Mouse (Mus musculus) kidney, adult 2 months (tissue): ENCODE measurements around the gene Chmp5. TPM values are rescaled to one million over a fixed set of nuclear protein-coding genes. Genes with fewer than 3 reads are reported as not detected.
"Not testable (repeated sequence)": the region's sequence is repeated elsewhere in the genome, so short reads cannot be mapped to it uniquely, and the experiment has no call there.

ENCODE experiments used
- DNase-seq: peaks from one replicate; pipeline ENCODE4 v3.0.0; 2021
- H3K27ac ChIP-seq: fragments of 200-500 bp; 2 replicates; pipeline ENCODE4 v1.5.1; 2012; ENCODE audit warnings: low read depth, low read length, control low read depth, inconsistent platforms; ENCODE audit not compliant: insufficient read depth
- H3K27me3 ChIP-seq: fragments of 200-500 bp; replicated peaks from 2 replicates; pipeline ENCODE4 v1.6.1; 2012; ENCODE audit warnings: mild to moderate bottlenecking, moderate library complexity, low read length, inconsistent platforms; ENCODE audit not compliant: control insufficient read depth, insufficient read depth
- H3K36me3 ChIP-seq: fragments of 200-500 bp; 2 replicates; pipeline ENCODE4 v1.6.1; 2012; ENCODE audit warnings: mild to moderate bottlenecking, moderate library complexity, low read length, inconsistent platforms; ENCODE audit not compliant: control insufficient read depth, insufficient read depth
- H3K4me1 ChIP-seq: fragments of 200-500 bp; 2 replicates; pipeline ENCODE4 v1.6.1; 2011; ENCODE audit warnings: low read length; ENCODE audit not compliant: control insufficient read depth, insufficient read depth
- H3K4me3 ChIP-seq: fragments of 200-500 bp; 2 replicates; pipeline ENCODE4 v1.5.1; 2011; ENCODE audit warnings: mild to moderate bottlenecking, low read depth, low read length, control low read depth; ENCODE audit not compliant: insufficient read depth
- CTCF ChIP-seq: fragments of 200-500 bp; conservative IDR thresholded peaks from 2 replicates; pipeline ENCODE4 v1.5.1; 2011; ENCODE audit warnings: low read depth, mild to moderate bottlenecking, control low read depth, low read length, moderate library complexity, mixed read lengths; ENCODE audit not compliant: insufficient read depth, insufficient read length
- POLR2A ChIP-seq: fragments of 200-500 bp; IDR thresholded peaks from one replicate; pipeline ENCODE4 v1.6.1; 2011; ENCODE audit warnings: low read depth, low read length, control low read depth
- WGBS: fragments of 180-500 bp; shearing (Covaris S2); methylation state at CpG from one replicate; pipeline ENCODE4 v1.1.7; 2018; 5-methylcytosine and 5-hydroxymethylcytosine counted together
- polyA plus RNA-seq: library from polyadenylated mRNA; depleted of rRNA; stranded (reverse); fragments of >200 nt; gene quantifications from 2 replicates; pipeline ENCODE4 v1.2.3, GENCODE M21; 2012

Chmp5 gene
- polyA plus RNA-seq, 1 experiment, result 41.9 TPM

GRCm38 (mm10) chr4:40925568-40925967, 22.6 kb upstream of the Chmp5 start:
- H3K27me3 ChIP-seq, result no peaks in the 10 kb centered on the region
- no peak for TF ChIP-seq POLR2A
- TF ChIP-seq CTCF, result no peak
- no peak for DNase-seq
- H3K4me3 ChIP-seq, result no peak overlapping the region
- peaks cover 6% of the 10 kb centered on the region; the same call in 1 of the 2 replicates for H3K4me1 ChIP-seq
- H3K36me3 ChIP-seq, result no peaks in the 10 kb centered on the region
- WGBS, result 53% methylated on average over 3 of the region's 3 CpGs
- no peak overlapping the region for H3K27ac ChIP-seq

- 33% methylated on average over 7 of the region's 7 CpGs for WGBS
- no peaks in the 10 kb centered on the region for H3K27me3 ChIP-seq
- no peak overlapping the region for H3K4me3 ChIP-seq
- no peak for TF ChIP-seq POLR2A
- TF ChIP-seq CTCF, result no peak
- DNase-seq, result peak; percentile 34
- H3K4me1 ChIP-seq, result peaks cover 3% of the 10 kb centered on the region; the same call in 1 of the 2 replicates
- H3K27ac ChIP-seq, result no peak overlapping the region
- no peaks in the 10 kb centered on the region for H3K36me3 ChIP-seq
Measured at GRCm38 (mm10) chr4:40929046-40929445, 19.2 kb upstream of the Chmp5 start.

- WGBS, result 90% methylated on average over 5 of the region's 5 CpGs
- no peak for DNase-seq
- peaks cover 7% of the 10 kb centered on the region for H3K36me3 ChIP-seq
- no peak overlapping the region for H3K27ac ChIP-seq
- no peak for TF ChIP-seq POLR2A
- TF ChIP-seq CTCF, result no peak
- peaks cover 3% of the 10 kb centered on the region; the same call in 1 of the 2 replicates for H3K4me1 ChIP-seq
- no peak overlapping the region for H3K4me3 ChIP-seq
- no peaks in the 10 kb centered on the region for H3K27me3 ChIP-seq
Measured at GRCm38 (mm10) chr4:40933694-40934093, 14.5 kb upstream of the Chmp5 start.

- 94% methylated on average over 3 of the region's 3 CpGs for WGBS
- not testable (repeated sequence) for DNase-seq
Measured at GRCm38 (mm10) chr4:40934369-40934768, 13.8 kb upstream of the Chmp5 start.

GRCm38 (mm10) chr4:40936175-40936839, 11.9 kb upstream of the Chmp5 start:
- H3K4me3 ChIP-seq, result no peak overlapping the region
- H3K36me3 ChIP-seq, result peaks cover 7% of the 10 kb centered on the region
- no peak for TF ChIP-seq CTCF
- TF ChIP-seq POLR2A, result no peak
- no peak overlapping the region for H3K27ac ChIP-seq
- 67% methylated on average over 9 of the region's 9 CpGs for WGBS
- peak; percentile 49 for DNase-seq
- H3K27me3 ChIP-seq, result no peaks in the 10 kb centered on the region
- no peaks in the 10 kb centered on the region for H3K4me1 ChIP-seq

More at GRCm38 (mm10) chr4:40934369-40934768, 13.8 kb upstream of the Chmp5 start:
- H3K36me3 ChIP-seq, H3K4me1 ChIP-seq, H3K4me3 ChIP-seq, H3K27ac ChIP-seq, H3K27me3 ChIP-seq: not testable (repeated sequence)

GRCm38 (mm10) chr4:40938793-40939192, 9.4 kb upstream of the Chmp5 start:
- H3K27me3 ChIP-seq, result no peaks in the 10 kb centered on the region
- DNase-seq, result no peak
- no peaks in the 10 kb centered on the region for H3K4me1 ChIP-seq
- peaks cover 7% of the 10 kb centered on the region for H3K36me3 ChIP-seq
- 95% methylated on average over 5 of the region's 5 CpGs for WGBS
- H3K4me3 ChIP-seq, result no peak overlapping the region
- TF ChIP-seq CTCF, result no peak
- no peak for TF ChIP-seq POLR2A
- no peak overlapping the region for H3K27ac ChIP-seq

GRCm38 (mm10) chr4:40943651-40944050, 4.6 kb upstream of the Chmp5 start:
- Histone ChIP-seq H3K27ac (no peak overlapping the region), H3K27me3 (no peaks in the 10 kb centered on the region), H3K36me3 (peaks cover 2% of the 10 kb centered on the region; the same call in 1 of the 2 replicates), H3K4me3 (no peak overlapping the region), H3K4me1 (peaks cover 2% of the 10 kb centered on the region; the same call in 1 of the 2 replicates)
- TF ChIP-seq CTCF, result no peak
- no peak for TF ChIP-seq POLR2A
- 96% methylated on average over 5 of the region's 5 CpGs for WGBS
- DNase-seq, result no peak
